Mouse (Mus musculus): Measurements from ENCODE around the gene Stx3. TPM values are rescaled to one million over a fixed set of nuclear protein-coding genes. Genes with fewer than 3 reads are reported as not detected.

Gene Stx3
- polyA plus RNA-seq, 1 experiment from 2014 or later, result 8.1 TPM

GRCm38 (mm10) chr19:11811688-11812365 is 7.4 kb downstream of the Stx3 start:
- peak; percentile 54 for DNase-seq (ENCODE audit: low spot score)
- no peak overlapping the region for H3K27ac ChIP-seq (ENCODE audit: low read depth, low read length)
- 52% methylated on average over 5 of the region's 5 CpGs for WGBS

GRCm38 (mm10) chr19:11810856-11811255 is 8.3 kb downstream of the Stx3 start:
- Histone ChIP-seq H3K4me3 (ENCODE audit: low read depth, low read length) (no peak overlapping the region), H3K9me3 (ENCODE audit: control insufficient read depth, low read length) (no peaks in the 10 kb centered on the region), H3K27ac (ENCODE audit: low read depth, low read length) (no peak overlapping the region), H3K4me1 (replicated peaks; ENCODE audit: control insufficient read depth, insufficient read depth, low read length) (no peaks in the 10 kb centered on the region), H3K36me3 (ENCODE audit: control insufficient read depth, insufficient read depth, low read length) (no peaks in the 10 kb centered on the region), H3K27me3 (ENCODE audit: control insufficient read depth, insufficient read depth, low read length) (peaks cover under 1% of the 10 kb centered on the region; the same call in 1 of the 2 replicates), H3K9ac (ENCODE audit: low read depth, low read length) (no peak overlapping the region), H3K4me2 (replicated peaks; ENCODE audit: low read depth, low read length) (no peak overlapping the region)
- ATAC-seq (ENCODE audit: low FRiP score) (no peak), DNase-seq (ENCODE audit: low spot score) (no peak)
- 81% methylated on average over 1 of the region's 1 CpGs for WGBS

More at GRCm38 (mm10) chr19:11811688-11812365, 7.4 kb downstream of the Stx3 start:
- Histone ChIP-seq H3K27me3 (ENCODE audit: control insufficient read depth, insufficient read depth, low read length) (peaks cover 5% of the 10 kb centered on the region), H3K36me3 (ENCODE audit: control insufficient read depth, insufficient read depth, low read length) (no peaks in the 10 kb centered on the region), H3K4me3 (ENCODE audit: low read depth, low read length) (no peak overlapping the region), H3K9me3 (ENCODE audit: control insufficient read depth, low read length) (no peaks in the 10 kb centered on the region), H3K9ac (ENCODE audit: low read depth, low read length) (no peak overlapping the region), H3K4me2 (replicated peaks; ENCODE audit: low read depth, low read length) (no peak overlapping the region), H3K4me1 (replicated peaks; ENCODE audit: control insufficient read depth, insufficient read depth, low read length) (no peaks in the 10 kb centered on the region)
- peak; percentile 92 for ATAC-seq (ENCODE audit: low FRiP score)

- no peak for DNase-seq (ENCODE audit: low spot score)
- Histone ChIP-seq H3K36me3 (ENCODE audit: control insufficient read depth, insufficient read depth, low read length) (no peaks in the 10 kb centered on the region), H3K9me3 (ENCODE audit: control insufficient read depth, low read length) (no peaks in the 10 kb centered on the region), H3K4me1 (replicated peaks; ENCODE audit: control insufficient read depth, insufficient read depth, low read length) (no peaks in the 10 kb centered on the region), H3K9ac (ENCODE audit: low read depth, low read length) (no peak overlapping the region), H3K4me3 (ENCODE audit: low read depth, low read length) (no peak overlapping the region), H3K27me3 (ENCODE audit: control insufficient read depth, insufficient read depth, low read length) (no peaks in the 10 kb centered on the region), H3K4me2 (replicated peaks; ENCODE audit: low read depth, low read length) (no peak overlapping the region), H3K27ac (ENCODE audit: low read depth, low read length) (no peak overlapping the region)
- ATAC-seq (ENCODE audit: low FRiP score), result no peak
- 85% methylated on average over 5 of the region's 5 CpGs for WGBS
Observed at GRCm38 (mm10) chr19:11810003-11810758, 9.0 kb downstream of the Stx3 start.

- no peak for DNase-seq (ENCODE audit: low spot score)
- Histone ChIP-seq H3K27ac (ENCODE audit: low read depth, low read length) (no peak overlapping the region), H3K27me3 (ENCODE audit: control insufficient read depth, insufficient read depth, low read length) (no peaks in the 10 kb centered on the region), H3K4me3 (ENCODE audit: low read depth, low read length) (no peak overlapping the region), H3K4me1 (replicated peaks; ENCODE audit: control insufficient read depth, insufficient read depth, low read length) (no peaks in the 10 kb centered on the region), H3K9me3 (ENCODE audit: control insufficient read depth, low read length) (no peaks in the 10 kb centered on the region), H3K36me3 (ENCODE audit: control insufficient read depth, insufficient read depth, low read length) (no peaks in the 10 kb centered on the region), H3K4me2 (replicated peaks; ENCODE audit: low read depth, low read length) (no peak overlapping the region), H3K9ac (ENCODE audit: low read depth, low read length) (no peak overlapping the region)
- WGBS, result 90% methylated on average over 2 of the region's 2 CpGs
- ATAC-seq (ENCODE audit: low FRiP score), result no peak
Observed at GRCm38 (mm10) chr19:11808452-11808851, 10.8 kb downstream of the Stx3 start.

- H3K27me3 ChIP-seq (ENCODE audit: control insufficient read depth, insufficient read depth, low read length), result no peaks in the 10 kb centered on the region
- no peaks in the 10 kb centered on the region for H3K4me1 ChIP-seq (replicated peaks; ENCODE audit: control insufficient read depth, insufficient read depth, low read length)
- no peak overlapping the region for H3K4me2 ChIP-seq (replicated peaks; ENCODE audit: low read depth, low read length)
- ATAC-seq (ENCODE audit: low FRiP score) (no peak), DNase-seq (ENCODE audit: low spot score) (no peak)
- H3K4me3 ChIP-seq (ENCODE audit: low read depth, low read length), result no peak overlapping the region
- no peaks in the 10 kb centered on the region for H3K36me3 ChIP-seq (ENCODE audit: control insufficient read depth, insufficient read depth, low read length)
- WGBS, result 41% methylated on average over 6 of the region's 6 CpGs
- no peak overlapping the region for H3K9ac ChIP-seq (ENCODE audit: low read depth, low read length)
- H3K27ac ChIP-seq (ENCODE audit: low read depth, low read length), result no peak overlapping the region
- H3K9me3 ChIP-seq (ENCODE audit: control insufficient read depth, low read length), result no peaks in the 10 kb centered on the region
Observed at GRCm38 (mm10) chr19:11807822-11808221, 11.4 kb downstream of the Stx3 start.

- 70% methylated on average over 2 of the region's 2 CpGs for WGBS
- no peaks in the 10 kb centered on the region for H3K36me3 ChIP-seq (ENCODE audit: control insufficient read depth, insufficient read depth, low read length)
- no peak overlapping the region for H3K4me2 ChIP-seq (replicated peaks; ENCODE audit: low read depth, low read length)
- no peaks in the 10 kb centered on the region for H3K4me1 ChIP-seq (replicated peaks; ENCODE audit: control insufficient read depth, insufficient read depth, low read length)
- no peak overlapping the region for H3K27ac ChIP-seq (ENCODE audit: low read depth, low read length)
- no peak overlapping the region for H3K4me3 ChIP-seq (ENCODE audit: low read depth, low read length)
- ATAC-seq (ENCODE audit: low FRiP score) (no peak), DNase-seq (ENCODE audit: low spot score) (no peak)
- no peak overlapping the region for H3K9ac ChIP-seq (ENCODE audit: low read depth, low read length)
- H3K9me3 ChIP-seq (ENCODE audit: control insufficient read depth, low read length), result no peaks in the 10 kb centered on the region
- no peaks in the 10 kb centered on the region for H3K27me3 ChIP-seq (ENCODE audit: control insufficient read depth, insufficient read depth, low read length)
Observed at GRCm38 (mm10) chr19:11807251-11807650, 12.0 kb downstream of the Stx3 start.

- no peak for ATAC-seq (ENCODE audit: low FRiP score)
- WGBS, result 63% methylated on average over 1 of the region's 1 CpGs
- no peak overlapping the region for H3K27ac ChIP-seq (ENCODE audit: low read depth, low read length)
- H3K4me1 ChIP-seq (replicated peaks; ENCODE audit: control insufficient read depth, insufficient read depth, low read length), result no peaks in the 10 kb centered on the region
- no peak overlapping the region for H3K9ac ChIP-seq (ENCODE audit: low read depth, low read length)
- H3K27me3 ChIP-seq (ENCODE audit: control insufficient read depth, insufficient read depth, low read length), result no peaks in the 10 kb centered on the region
- DNase-seq (ENCODE audit: low spot score), result no peak
- no peaks in the 10 kb centered on the region for H3K9me3 ChIP-seq (ENCODE audit: control insufficient read depth, low read length)
- H3K4me3 ChIP-seq (ENCODE audit: low read depth, low read length), result no peak overlapping the region
- no peaks in the 10 kb centered on the region for H3K36me3 ChIP-seq (ENCODE audit: control insufficient read depth, insufficient read depth, low read length)
- H3K4me2 ChIP-seq (replicated peaks; ENCODE audit: low read depth, low read length), result no peak overlapping the region
Observed at GRCm38 (mm10) chr19:11804423-11804822, 14.8 kb downstream of the Stx3 start.

- no peaks in the 10 kb centered on the region for H3K27me3 ChIP-seq (ENCODE audit: control insufficient read depth, insufficient read depth, low read length)
- H3K4me1 ChIP-seq (replicated peaks; ENCODE audit: control insufficient read depth, insufficient read depth, low read length), result no peaks in the 10 kb centered on the region
- no peak overlapping the region for H3K4me2 ChIP-seq (replicated peaks; ENCODE audit: low read depth, low read length)
- no peak for DNase-seq (ENCODE audit: low spot score)
- no peaks in the 10 kb centered on the region for H3K9me3 ChIP-seq (ENCODE audit: control insufficient read depth, low read length)
- no peak overlapping the region for H3K4me3 ChIP-seq (ENCODE audit: low read depth, low read length)
- H3K36me3 ChIP-seq (ENCODE audit: control insufficient read depth, insufficient read depth, low read length), result no peaks in the 10 kb centered on the region
- no peak overlapping the region for H3K27ac ChIP-seq (ENCODE audit: low read depth, low read length)
- 87% methylated on average over 8 of the region's 8 CpGs for WGBS
- no peak for ATAC-seq (ENCODE audit: low FRiP score)
- no peak overlapping the region for H3K9ac ChIP-seq (ENCODE audit: low read depth, low read length)
Observed at GRCm38 (mm10) chr19:11800531-11801315, 18.5 kb downstream of the Stx3 start.

Data from hindbrain, embryonic 11.5 days (tissue).